Mouse (Mus musculus) 3T3-L1 (cell line): Measurements from ENCODE around the gene Map7d1.
"Not testable (repeated sequence)": the region's sequence is repeated elsewhere in the genome, so short reads cannot be mapped to it uniquely, and the experiment has no call there.

Source experiments
- DNase-seq: peaks from one replicate; pipeline ENCODE4 v3.0.0-alpha.2; 2015; ENCODE audit warnings: low read depth, low spot score

Map7d1 gene

GRCm38 (mm10) chr4:126241956-126242355, 14.2 kb downstream of the Map7d1 start:
- DNase-seq = no peak

DNA sequence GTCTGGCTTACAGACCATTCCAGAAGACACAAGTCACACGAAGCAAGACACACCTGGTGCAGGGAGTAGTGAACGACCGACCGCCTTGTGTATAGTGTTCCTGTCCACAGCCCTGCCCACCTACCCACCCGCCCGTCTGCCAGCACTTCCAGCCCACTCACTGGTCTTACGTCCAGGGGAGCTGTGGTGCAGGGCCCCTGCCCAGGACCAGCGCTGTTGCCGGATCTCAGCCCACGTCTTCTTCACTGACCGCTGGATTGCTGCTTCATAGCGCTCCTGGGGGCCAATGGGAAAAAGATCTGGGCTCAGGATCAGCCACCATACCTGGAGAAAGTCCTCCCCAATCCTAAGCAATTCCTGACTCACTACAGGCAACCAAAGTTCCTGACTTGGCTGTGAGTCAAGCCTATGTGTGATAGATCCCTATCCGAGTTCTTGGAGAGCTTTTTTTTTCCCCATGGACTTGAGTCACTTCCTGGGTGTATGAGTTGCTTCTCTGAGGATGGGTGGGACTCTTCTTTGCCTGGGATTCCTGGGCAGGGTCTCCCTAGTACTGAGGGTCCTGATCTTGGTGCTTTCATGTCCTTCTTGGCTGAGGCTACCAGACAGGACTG, 16.2 kb downstream of the Map7d1 start:
- DNase-seq = peak; percentile 66

- DNase-seq = no peak
Measured at GRCm38 (mm10) chr4:126237721-126238242, 18.4 kb downstream of the Map7d1 start.

DNA sequence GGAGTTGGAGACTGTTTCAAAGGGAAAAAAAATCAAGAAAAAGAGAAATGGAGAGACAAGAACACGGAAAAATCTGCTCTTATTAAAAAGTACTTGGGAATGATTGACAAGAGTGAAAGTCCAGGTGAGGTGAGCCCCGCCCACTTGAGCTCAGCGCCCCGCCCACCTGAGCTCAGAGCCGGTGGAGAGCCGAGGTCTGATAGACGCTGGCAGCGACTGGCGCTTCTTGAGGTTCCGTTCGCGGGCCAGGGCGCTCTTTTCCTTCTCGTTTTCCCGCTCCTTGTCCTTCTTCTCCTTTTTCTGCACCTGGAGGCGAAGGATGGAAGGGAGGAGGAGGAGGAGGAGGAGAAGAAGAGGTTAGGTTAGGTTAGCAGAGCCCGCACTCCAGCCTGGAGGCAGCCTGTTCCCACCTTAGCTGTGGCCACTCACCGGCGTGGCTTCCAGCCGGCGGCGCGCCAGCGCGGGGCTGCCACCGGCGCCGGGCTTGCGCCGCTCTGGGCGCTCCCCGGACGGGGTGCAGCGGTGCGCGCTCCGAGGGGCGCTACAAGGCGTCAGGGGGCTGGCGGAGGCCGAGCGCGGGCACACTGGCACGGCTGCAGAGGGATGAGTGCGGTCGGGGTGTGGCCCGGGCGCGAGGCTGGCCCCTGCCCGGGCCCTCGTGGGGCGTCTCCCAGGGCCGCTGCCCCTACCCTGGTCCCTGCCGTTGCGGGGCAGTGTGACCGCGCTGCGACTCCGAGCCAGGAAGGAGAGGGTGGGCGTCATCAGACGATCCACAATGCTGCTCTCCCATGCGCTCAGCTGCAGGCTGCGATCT, 19.5 kb downstream of the Map7d1 start:
- no peak for DNase-seq

GRCm38 (mm10) chr4:126235191-126235590, 21.0 kb downstream of the Map7d1 start:
- no peak for DNase-seq

GRCm38 (mm10) chr4:126234496-126235175, 21.5 kb downstream of the Map7d1 start:
- DNase-seq = no peak

- DNase-seq = no peak
Measured at GRCm38 (mm10) chr4:126233676-126234308, 22.4 kb downstream of the Map7d1 start.

GRCm38 (mm10) chr4:126229900-126230299, 26.2 kb downstream of the Map7d1 start:
- DNase-seq = peak; percentile 23

- DNase-seq = peak; percentile 64
Measured at GRCm38 (mm10) chr4:126228144-126228543, 28.0 kb downstream of the Map7d1 start.

DNA sequence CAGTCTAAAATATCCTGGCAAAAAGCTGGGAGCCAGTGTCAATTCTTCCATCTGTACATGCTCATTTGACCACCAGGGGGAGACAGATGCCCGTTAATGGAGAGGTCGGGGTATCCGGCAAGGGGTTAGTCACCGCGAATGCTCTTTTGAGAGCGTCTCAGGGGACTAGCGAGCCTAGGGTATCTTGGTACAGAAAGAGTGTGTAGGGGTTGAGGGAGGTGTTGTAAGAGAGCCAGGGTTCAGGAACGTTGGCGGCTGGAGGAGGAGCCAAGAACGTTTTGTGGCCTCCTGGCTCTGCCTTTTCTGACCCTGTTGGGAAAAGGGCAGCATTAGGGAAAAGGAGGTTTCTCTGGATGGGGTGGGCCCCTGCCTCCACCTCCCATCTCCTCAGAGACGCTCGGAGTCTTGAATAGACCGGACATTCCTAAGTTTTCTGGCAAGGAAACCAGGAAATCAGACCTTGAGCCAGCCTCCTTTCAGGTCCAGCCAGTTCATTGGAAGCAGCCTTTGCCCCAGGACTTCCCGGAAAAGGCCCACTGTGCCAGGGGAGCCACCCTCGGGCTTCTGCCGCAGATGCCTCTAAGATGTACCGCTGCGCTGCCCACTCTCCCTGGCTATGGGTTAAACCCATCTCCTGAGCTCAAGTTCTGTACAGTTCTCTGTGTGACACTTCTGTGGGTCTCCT, 28.9 kb downstream of the Map7d1 start:
- peak; percentile 98 for DNase-seq

DNA sequence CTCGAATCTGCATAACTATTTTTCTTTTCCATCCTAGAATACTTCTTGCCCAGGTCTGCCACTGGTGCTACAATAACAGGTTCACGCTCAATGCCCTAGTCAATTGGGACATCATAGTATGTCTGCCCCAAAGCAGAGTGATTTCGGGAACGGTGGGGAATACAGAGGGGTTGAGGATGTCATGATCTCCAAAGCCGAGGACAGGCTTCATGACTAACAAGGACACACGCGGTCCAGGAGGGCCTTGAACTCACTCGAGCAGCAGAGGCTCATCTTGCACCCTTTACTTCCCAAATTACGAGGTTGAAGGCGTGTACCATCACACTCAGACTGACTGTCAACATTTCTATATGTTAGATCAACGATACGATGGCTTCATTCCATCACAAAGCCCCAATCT, 29.5 kb downstream of the Map7d1 start:
- DNase-seq = no peak

- no peak for DNase-seq
Measured at GRCm38 (mm10) chr4:126222631-126223030, 33.5 kb downstream of the Map7d1 start.

- DNase-seq = no peak
Measured at GRCm38 (mm10) chr4:126220045-126220444, 36.1 kb downstream of the Map7d1 start.

DNA sequence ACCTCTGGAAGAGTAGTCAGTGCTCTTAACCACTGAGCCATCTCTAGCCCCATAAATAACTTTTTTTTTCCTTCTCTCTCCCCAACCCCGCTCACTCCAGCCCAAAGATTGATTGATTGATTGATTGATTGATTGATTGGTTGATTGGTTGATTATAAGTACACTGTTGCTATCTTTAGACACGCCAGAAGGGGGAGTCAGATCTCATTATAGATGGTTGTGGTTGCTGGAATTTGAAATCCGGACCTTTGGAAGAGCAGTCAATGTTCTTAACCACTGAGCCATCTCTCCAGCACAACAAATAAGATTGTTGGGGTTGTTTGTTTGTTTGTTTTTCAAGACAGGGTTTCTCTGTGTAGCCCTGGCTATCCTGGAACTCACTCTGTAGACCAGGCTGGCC, 36.6 kb downstream of the Map7d1 start:
- DNase-seq = not testable (repeated sequence)

GRCm38 (mm10) chr4:126217771-126218170, 38.4 kb downstream of the Map7d1 start:
- DNase-seq = peak; percentile 75

DNA sequence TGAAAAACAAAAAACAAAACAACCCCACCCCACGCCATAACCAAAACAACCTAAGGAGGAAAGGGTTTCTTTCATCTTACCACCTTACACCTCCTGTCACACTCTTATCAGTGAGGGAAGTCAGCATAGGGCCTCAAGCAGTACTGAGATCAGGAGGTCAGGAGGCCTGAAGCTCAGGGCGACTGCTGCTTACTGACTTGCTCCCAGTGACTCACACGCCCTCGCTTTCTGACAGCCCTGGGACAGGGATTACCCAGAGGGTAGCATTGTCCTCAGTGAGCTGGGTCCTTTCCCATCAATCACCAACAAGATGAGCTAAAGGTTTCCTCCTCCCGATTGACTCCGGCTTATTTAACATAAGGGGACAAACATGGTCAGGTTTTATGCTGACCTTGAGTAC, 49.1 kb downstream of the Map7d1 start:
- DNase-seq = no peak

DNA sequence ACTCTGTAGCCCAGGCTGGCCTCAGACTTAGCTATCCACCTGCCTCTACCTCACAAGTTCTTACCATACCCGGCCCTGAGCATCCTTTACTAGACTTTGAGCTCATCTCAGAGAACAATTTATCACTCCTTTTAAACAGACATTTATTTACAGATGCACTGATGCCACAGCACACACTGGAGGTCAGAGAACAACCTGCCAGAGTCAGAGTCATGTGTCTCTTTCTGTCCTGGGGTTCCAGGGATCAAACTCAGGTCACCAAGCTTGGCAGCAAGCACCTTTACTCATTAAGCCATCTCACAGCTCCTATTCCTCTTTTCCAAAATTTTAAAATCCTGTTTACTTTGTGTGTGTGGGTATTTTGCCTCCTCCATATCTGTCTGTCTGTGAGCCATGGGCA, 50.8 kb downstream of the Map7d1 start:
- no peak for DNase-seq

- no peak for DNase-seq
Measured at GRCm38 (mm10) chr4:126204661-126205230, 51.4 kb downstream of the Map7d1 start.

GRCm38 (mm10) chr4:126204016-126204415, 52.1 kb downstream of the Map7d1 start:
- DNase-seq = no peak

GRCm38 (mm10) chr4:126203336-126203895, 52.7 kb downstream of the Map7d1 start:
- no peak for DNase-seq
